Mouse (Mus musculus): Measurements from ENCODE around the gene Lpcat1. TPM values are rescaled to one million over a fixed set of nuclear protein-coding genes. Genes with fewer than 3 reads are reported as not detected.

Lpcat1 gene
- polyA plus RNA-seq, 1 experiment from 2014 or later = 68.4 TPM

DNA sequence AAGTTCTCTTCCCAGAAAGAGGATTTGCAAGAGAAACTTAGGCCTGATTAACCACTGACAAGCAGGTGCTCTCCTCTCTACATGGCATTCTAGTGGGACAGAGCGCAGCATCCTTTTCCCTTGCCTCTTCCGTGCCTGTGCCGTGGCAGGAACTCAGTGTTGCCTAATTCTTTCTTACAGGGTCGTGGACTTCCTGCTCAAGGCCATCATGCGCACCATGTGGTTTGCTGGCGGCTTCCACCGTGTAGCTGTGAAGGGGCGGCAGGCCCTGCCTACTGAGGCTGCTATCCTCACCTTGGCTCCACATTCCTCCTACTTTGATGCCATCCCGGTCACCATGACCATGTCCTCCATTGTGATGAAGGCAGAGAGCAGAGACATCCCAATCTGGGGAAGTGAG, 21.7 kb downstream of the Lpcat1 start:
- 91% methylated on average over 9 of the region's 9 CpGs for WGBS
- Histone ChIP-seq H3K27me3 (no peaks in the 10 kb centered on the region), H3K4me1 (no peaks in the 10 kb centered on the region), H3K36me3 (peaks cover 64% of the 10 kb centered on the region), H3K27ac (no peak overlapping the region), H3K9ac (no peak overlapping the region), H3K4me3 (no peak overlapping the region), H3K4me2 (replicated peaks) (no peak overlapping the region), H3K9me3 (replicated peaks) (peaks cover 9% of the 10 kb centered on the region; the same call in 1 of the 2 replicates)
- no peak for ATAC-seq (ENCODE audit: low FRiP score)

DNA sequence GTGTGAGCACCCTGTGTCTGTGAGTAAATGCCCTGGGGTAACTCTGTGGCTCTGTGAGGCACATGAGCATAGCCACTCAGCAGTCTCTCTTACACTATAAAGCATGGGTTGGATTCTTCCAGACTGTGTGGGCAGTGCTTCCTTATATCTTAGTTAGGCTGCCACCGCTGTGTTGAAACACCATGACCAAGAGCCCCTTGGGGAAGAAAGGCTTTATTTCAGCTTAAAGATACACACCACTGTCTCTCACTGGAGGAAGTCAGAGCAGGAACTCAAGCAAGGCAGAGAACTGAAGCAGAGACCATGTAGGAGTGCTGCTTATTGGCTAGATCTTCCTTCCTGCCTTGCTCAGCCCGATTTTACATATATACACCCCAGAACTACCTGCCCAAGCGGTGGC, 23.0 kb downstream of the Lpcat1 start:
- 91% methylated on average over 3 of the region's 3 CpGs for WGBS
- Histone ChIP-seq H3K27me3 (no peaks in the 10 kb centered on the region), H3K4me2 (replicated peaks) (no peak overlapping the region), H3K9ac (no peak overlapping the region), H3K4me1 (no peaks in the 10 kb centered on the region), H3K9me3 (replicated peaks) (peaks cover 9% of the 10 kb centered on the region; the same call in 1 of the 2 replicates), H3K36me3 (peaks cover 71% of the 10 kb centered on the region), H3K4me3 (no peak overlapping the region), H3K27ac (no peak overlapping the region)
- no peak for ATAC-seq (ENCODE audit: low FRiP score)

DNA sequence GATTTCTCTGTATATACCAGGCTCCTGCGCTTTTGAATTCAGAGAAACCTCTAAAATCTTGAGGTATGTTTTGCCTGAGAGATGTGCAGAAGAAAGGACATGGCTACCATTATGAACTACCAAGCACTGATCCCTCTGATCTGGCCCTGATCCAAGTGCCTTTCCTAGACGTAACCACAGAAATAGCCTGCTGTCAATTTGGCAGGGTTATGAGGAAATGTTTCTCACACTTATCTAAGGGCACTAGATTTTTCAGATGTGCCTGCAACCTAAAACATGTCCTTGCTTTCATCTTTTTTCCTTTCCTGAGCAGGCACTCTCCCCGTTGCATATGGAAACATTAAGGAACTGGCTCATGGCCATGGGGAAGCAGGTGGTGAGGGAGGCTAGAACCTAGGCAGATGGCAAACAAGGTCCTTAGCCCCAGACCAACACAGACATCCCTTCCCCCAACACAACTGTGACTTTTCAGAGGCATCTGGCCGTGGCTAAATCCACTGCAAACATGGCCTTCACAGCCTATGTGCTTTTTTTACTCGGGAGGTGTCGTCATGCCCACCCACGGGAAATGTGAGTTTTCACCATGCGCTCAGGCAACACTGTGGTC, 23.7 kb downstream of the Lpcat1 start:
- Histone ChIP-seq H3K4me1 (no peaks in the 10 kb centered on the region), H3K9me3 (replicated peaks) (peaks cover 9% of the 10 kb centered on the region; the same call in 1 of the 2 replicates), H3K36me3 (peaks cover 71% of the 10 kb centered on the region), H3K27ac (no peak overlapping the region), H3K9ac (no peak overlapping the region), H3K27me3 (no peaks in the 10 kb centered on the region), H3K4me3 (no peak overlapping the region), H3K4me2 (replicated peaks) (no peak overlapping the region)
- no peak for ATAC-seq (ENCODE audit: low FRiP score)
- 88% methylated on average over 8 of the region's 8 CpGs for WGBS

DNA sequence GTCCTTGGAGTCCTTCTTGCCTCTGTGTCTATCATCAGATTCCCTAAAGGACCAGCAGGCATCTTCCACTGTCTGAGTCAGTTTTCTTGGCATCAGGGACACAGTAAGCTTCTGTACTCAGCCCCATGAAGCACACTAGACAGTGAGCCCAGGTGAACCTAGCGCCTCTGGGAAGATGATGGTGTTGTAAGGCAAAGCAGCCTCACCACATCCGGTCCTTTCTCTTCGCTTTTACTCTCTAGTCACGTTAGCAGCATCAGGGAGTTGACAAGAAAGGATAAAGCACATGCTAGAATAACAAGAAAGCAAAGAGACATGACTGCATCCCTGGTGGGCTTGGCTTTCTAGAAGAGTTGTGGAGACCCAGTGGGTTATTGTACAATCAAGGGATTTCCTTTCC, 26.2 kb downstream of the Lpcat1 start:
- Histone ChIP-seq H3K36me3 (peaks cover 82% of the 10 kb centered on the region), H3K9me3 (replicated peaks) (no peaks in the 10 kb centered on the region), H3K9ac (no peak overlapping the region), H3K27me3 (no peaks in the 10 kb centered on the region), H3K4me1 (no peaks in the 10 kb centered on the region), H3K4me3 (no peak overlapping the region), H3K27ac (no peak overlapping the region), H3K4me2 (replicated peaks) (no peak overlapping the region)
- no peak for ATAC-seq (ENCODE audit: low FRiP score)
- 92% methylated on average over 4 of the region's 4 CpGs for WGBS

DNA sequence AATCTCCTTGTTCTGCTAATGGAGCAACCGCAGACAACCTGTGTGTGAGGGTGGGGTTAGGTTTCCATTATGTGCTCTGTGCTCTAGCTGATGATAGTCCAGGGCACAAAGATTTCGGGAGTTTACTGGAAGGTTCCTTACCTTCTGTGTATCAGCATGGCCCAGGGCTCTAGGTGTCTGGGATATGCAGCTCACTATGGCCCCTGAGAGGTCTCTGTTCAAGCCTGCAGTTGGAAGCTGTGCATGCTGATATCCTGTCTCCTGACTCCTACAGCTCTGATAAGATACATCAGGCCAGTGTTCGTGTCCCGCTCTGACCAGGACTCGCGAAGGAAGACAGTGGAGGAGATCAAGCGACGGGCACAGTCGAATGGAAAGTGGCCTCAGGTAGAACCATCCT, 27.5 kb downstream of the Lpcat1 start:
- no peaks in the 10 kb centered on the region for H3K4me1 ChIP-seq
- ATAC-seq (ENCODE audit: low FRiP score) = no peak
- 97% methylated on average over 9 of the region's 9 CpGs for WGBS
- no peaks in the 10 kb centered on the region for H3K9me3 ChIP-seq (replicated peaks)
- no peaks in the 10 kb centered on the region for H3K27me3 ChIP-seq
- H3K27ac ChIP-seq = no peak overlapping the region
- no peak overlapping the region for H3K4me3 ChIP-seq
- no peak overlapping the region for H3K9ac ChIP-seq
- no peak overlapping the region for H3K4me2 ChIP-seq (replicated peaks)
- peaks cover 84% of the 10 kb centered on the region for H3K36me3 ChIP-seq

DNA sequence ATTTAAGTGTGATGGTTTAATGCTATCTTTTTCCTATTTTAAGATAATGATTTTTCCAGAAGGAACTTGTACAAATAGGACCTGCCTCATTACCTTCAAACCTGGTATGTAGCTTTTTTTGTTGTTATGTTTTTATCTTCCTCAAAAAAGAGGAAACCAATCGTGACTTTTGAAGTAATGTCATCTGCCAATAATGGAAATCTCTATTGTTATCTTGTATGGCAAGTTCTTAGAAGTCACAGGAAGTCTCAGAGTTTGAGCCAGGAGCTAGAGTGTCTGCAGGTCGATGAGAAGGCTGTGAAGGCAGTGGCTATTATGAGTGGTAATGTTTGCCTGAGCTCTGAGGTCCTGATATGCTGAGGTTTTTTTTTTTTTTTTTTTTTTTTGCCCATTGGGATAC, 29.1 kb downstream of the Lpcat1 start:
- H3K4me2 ChIP-seq (replicated peaks) = no peak overlapping the region
- peaks cover 85% of the 10 kb centered on the region for H3K36me3 ChIP-seq
- WGBS = 84% methylated on average over 2 of the region's 2 CpGs
- H3K27me3 ChIP-seq = no peaks in the 10 kb centered on the region
- H3K9me3 ChIP-seq (replicated peaks) = no peaks in the 10 kb centered on the region
- H3K4me3 ChIP-seq = no peak overlapping the region
- no peak overlapping the region for H3K27ac ChIP-seq
- no peak overlapping the region for H3K9ac ChIP-seq
- ATAC-seq (ENCODE audit: low FRiP score) = no peak
- no peaks in the 10 kb centered on the region for H3K4me1 ChIP-seq

DNA sequence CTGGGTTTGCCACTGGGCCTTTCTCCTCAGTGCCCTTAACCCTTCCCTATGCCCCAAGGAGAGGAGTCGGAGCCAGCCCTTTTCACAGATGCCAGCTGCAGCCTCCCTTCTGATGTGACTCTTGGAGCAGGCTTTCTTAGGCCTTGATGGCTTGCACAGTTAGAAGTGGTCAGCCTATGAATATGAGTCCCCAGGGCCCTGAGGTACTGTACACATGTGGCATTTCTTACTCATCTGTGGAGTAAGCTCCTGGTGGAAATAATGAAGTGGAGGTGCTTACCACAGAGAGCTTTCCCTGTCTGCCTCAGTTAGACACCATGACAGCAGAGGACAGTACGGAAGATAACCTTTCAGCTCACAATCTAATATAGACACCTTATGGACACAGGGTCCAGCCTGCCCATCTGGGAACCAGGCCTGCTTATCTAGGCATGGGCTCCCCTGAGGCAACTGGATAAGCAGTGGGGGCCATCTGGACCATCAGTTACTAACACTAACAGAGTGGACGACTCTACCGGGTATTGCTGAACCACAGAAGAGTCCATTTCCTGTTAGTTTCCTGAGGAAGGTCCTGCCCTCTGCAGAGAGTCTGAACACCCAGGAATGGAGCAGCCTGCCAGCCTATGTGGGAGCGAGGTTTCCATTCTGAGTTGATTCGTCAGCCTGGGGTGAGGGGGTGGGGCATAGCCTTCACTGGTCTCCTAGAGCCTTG, 33.1 kb downstream of the Lpcat1 start:
- Histone ChIP-seq H3K9me3 (replicated peaks) (no peaks in the 10 kb centered on the region), H3K4me3 (no peak overlapping the region), H3K36me3 (peaks cover 66% of the 10 kb centered on the region), H3K4me1 (no peaks in the 10 kb centered on the region), H3K9ac (no peak overlapping the region), H3K4me2 (replicated peaks) (no peak overlapping the region), H3K27ac (no peak overlapping the region), H3K27me3 (no peaks in the 10 kb centered on the region)
- 73% methylated on average over 6 of the region's 6 CpGs for WGBS
- ATAC-seq (ENCODE audit: low FRiP score) = no peak

DNA sequence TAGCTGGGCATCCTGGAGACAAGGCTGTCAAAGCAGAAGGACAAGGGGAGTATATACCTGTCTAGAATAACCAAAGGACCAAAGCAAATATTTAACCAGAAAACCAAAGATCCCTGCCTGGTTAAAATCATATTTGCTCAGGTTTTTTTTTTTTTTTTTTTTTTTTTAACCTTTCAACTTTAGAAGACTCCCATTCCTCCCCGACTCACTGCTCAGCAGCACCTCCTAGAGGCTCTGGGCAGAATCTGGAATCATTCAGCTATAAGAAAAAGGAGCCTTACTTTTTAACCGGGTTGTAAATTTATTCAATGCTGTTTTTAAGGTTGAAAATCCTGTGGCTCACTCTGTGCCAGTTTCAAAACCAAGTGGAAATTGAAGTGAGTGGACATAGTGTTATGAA, 35.7 kb downstream of the Lpcat1 start:
- peaks cover 57% of the 10 kb centered on the region for H3K36me3 ChIP-seq
- no peak overlapping the region for H3K27ac ChIP-seq
- no peak overlapping the region for H3K4me3 ChIP-seq
- no peak overlapping the region for H3K9ac ChIP-seq
- no peak overlapping the region for H3K4me2 ChIP-seq (replicated peaks)
- no peaks in the 10 kb centered on the region for H3K9me3 ChIP-seq (replicated peaks)
- no peak for ATAC-seq (ENCODE audit: low FRiP score)
- WGBS = 70% methylated on average over 2 of the region's 2 CpGs
- H3K4me1 ChIP-seq = no peaks in the 10 kb centered on the region
- H3K27me3 ChIP-seq = no peaks in the 10 kb centered on the region

DNA sequence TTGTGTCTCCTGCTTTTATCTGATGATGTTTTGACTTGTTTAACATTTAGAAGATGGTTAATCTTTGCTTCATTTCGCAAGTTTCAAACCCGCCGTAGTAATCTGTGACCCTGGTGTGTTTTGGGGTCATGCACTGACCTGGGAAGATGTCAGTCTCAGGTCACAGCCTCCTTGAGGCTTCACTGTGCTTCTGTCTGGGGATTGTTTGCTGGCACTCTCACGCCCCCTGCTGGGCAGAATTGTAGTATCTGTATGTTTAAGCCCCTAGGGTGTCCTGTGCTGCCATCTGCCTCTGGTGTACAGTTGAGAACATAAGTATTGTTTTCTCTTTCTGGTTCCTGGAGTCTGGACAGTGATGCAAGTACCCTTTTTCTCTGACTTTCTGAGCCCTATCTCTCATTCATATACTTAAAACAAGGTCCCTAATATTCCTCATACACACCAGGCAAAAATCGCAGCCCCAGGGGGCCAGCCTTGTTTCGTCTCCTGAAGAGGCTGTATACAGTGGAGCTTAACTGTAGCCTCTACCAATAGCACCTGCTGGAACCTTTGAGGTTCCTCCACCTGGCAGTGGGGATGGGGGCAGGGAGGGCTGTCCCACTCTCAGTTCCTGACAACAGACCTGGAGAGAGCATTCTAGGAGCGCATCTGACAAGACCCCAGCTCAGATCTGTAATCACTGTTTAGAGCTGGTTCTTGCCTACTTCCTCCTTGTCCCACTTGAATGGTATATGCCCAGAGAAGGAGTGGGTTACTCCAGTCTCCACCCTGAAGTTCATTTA, 38.9 kb downstream of the Lpcat1 start:
- Histone ChIP-seq H3K4me1 (no peaks in the 10 kb centered on the region), H3K4me2 (replicated peaks) (no peak overlapping the region), H3K9me3 (replicated peaks) (no peaks in the 10 kb centered on the region), H3K4me3 (no peak overlapping the region), H3K27ac (no peak overlapping the region), H3K27me3 (no peaks in the 10 kb centered on the region), H3K9ac (no peak overlapping the region), H3K36me3 (peaks cover 41% of the 10 kb centered on the region)
- WGBS = 58% methylated on average over 7 of the region's 7 CpGs
- ATAC-seq (ENCODE audit: low FRiP score) = peak; percentile 74

DNA sequence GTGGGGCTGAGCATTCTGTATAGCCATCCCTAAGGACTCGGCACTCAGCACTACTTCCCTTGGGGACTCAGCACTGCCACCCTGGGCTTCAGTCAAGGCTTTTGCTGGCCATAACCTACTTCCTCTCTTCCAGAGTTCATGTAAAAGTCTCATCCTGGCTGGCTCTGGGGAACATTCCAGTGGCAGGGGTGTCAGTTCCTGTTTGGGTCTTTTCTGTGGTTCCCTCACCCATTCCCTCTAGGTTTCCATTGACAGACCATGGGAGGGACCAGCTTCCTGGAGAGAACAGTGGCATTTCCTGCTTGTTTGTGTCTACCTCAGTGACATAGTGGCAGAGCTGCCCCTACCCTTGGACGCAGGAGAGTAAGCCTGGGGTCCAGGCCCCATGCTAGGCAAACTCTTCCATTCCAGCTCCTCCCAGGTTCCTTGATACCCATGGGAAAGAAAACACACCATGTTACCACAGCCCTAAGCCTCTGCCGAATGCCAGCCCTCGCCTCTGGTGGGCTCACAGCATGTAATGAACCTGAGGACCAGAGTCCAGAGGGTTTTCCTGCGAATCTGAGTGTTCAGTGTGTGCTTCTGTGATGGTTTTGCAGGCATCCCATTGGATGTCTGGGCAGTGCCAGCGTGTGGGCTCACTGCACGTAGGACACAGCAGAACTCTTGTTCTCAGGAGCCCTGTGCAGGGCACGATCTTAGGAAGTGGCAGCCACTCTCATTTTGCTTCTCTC, 42.0 kb downstream of the Lpcat1 start:
- no peak overlapping the region for H3K27ac ChIP-seq
- H3K9me3 ChIP-seq (replicated peaks) = no peaks in the 10 kb centered on the region
- peak overlapping the region; percentile 5; the same call in 1 of the 2 replicates for H3K9ac ChIP-seq
- H3K36me3 ChIP-seq = peaks cover 48% of the 10 kb centered on the region
- no peaks in the 10 kb centered on the region for H3K27me3 ChIP-seq
- no peak for ATAC-seq (ENCODE audit: low FRiP score)
- no peak overlapping the region for H3K4me2 ChIP-seq (replicated peaks)
- WGBS = 89% methylated on average over 8 of the region's 8 CpGs
- H3K4me1 ChIP-seq = no peaks in the 10 kb centered on the region
- H3K4me3 ChIP-seq = no peak overlapping the region

DNA sequence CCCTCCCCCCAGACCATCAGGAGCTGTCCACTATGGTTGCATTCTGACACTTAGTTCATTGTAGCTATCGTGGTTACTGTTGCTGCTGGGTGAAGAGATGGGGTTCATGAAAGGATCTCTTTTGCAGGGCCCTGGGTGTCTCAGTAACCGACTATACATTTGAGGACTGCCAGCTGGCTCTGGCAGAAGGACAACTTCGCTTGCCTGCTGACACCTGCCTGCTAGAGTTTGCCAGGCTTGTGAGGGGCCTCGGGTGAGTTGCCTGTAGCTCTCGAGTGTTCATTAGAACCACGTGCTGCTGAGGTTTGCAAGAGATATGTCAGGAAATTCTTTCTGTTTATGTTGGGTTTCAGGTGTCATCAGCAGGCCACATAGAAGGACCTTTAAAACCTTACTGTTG, 42.9 kb downstream of the Lpcat1 start:
- H3K27me3 ChIP-seq = no peaks in the 10 kb centered on the region
- H3K4me1 ChIP-seq = no peaks in the 10 kb centered on the region
- no peak for ATAC-seq (ENCODE audit: low FRiP score)
- H3K9me3 ChIP-seq (replicated peaks) = no peaks in the 10 kb centered on the region
- H3K27ac ChIP-seq = no peak overlapping the region
- 85% methylated on average over 6 of the region's 6 CpGs for WGBS
- no peak overlapping the region for H3K4me2 ChIP-seq (replicated peaks)
- no peak overlapping the region for H3K9ac ChIP-seq
- peaks cover 56% of the 10 kb centered on the region for H3K36me3 ChIP-seq
- no peak overlapping the region for H3K4me3 ChIP-seq
